Comparison of ENCODE assay signal across 8 mouse cellular contexts in genomic region chr7:132859042-132859958, GRCm38 (mm10). TPM values are rescaled to one million over a fixed set of nuclear protein-coding genes. Genes with fewer than 3 reads are reported as not detected.
DNase-seq lines count a peak whose midpoint lies in the region; ATAC-seq lines count a peak whose summit lies in the region.

Gene Abraxas2 (plus strand): TSS chr7:132859225.

- peak; percentile 93 for ATAC-seq in hindbrain, embryonic 12.5 days (ENCODE audit: low FRiP score)

- DNase-seq in NIH3T3 (ENCODE audit: low read depth), result peak; percentile 89
- peak; percentile 94 to 97 for DNase-seq in cerebellum, postnatal 10 days
- peak; percentile 73 to 88 for DNase-seq in frontal cortex, postnatal 10 days (ENCODE audit: low spot score in 2 of 2)
- DNase-seq in layer of hippocampus, postnatal 14 days (ENCODE audit: low spot score in 2 of 2), result peak; percentile 82 to 92
- DNase-seq in lung, postnatal 14 days, result peak; percentile 91
- peak; percentile 74 for DNase-seq in retina, adult 2 months (ENCODE audit: low read depth, low spot score)
- peak; percentile 90 to 91 for DNase-seq in thymus, postnatal 36 days

- under 1% methylated on average over 53 of the region's 53 CpGs for WGBS in hindbrain, embryonic 12.5 days

- H3K36me3 ChIP-seq in hindbrain, embryonic 12.5 days, result no peaks in the 10 kb centered on the region

- peaks cover 10% of the 10 kb centered on the region for H3K4me1 ChIP-seq in hindbrain, embryonic 12.5 days

- H3K4me3 ChIP-seq in hindbrain, embryonic 12.5 days, result peak within 1 kb of the TSS; percentile 98

- H3K27ac ChIP-seq in hindbrain, embryonic 12.5 days, result peak within 1 kb of the TSS; percentile 76

- no peaks in the 10 kb centered on the region for H3K9me3 ChIP-seq in hindbrain, embryonic 12.5 days (replicated peaks)

- peak within 1 kb of the TSS; percentile 76 for H3K4me2 ChIP-seq in hindbrain, embryonic 12.5 days (replicated peaks)

- peak within 1 kb of the TSS; percentile 91 for H3K9ac ChIP-seq in hindbrain, embryonic 12.5 days

- H3K27me3 ChIP-seq in hindbrain, embryonic 12.5 days, result no peaks in the 10 kb centered on the region

RNA-seq across cellular contexts. Expression of gene Abraxas2, which starts in this region (rescaled TPM):
- 35.8 and 36.2 TPM in 2 replicates for polyA plus RNA-seq in hindbrain, embryonic 12.5 days (2016; fragmentation: Nextera tagmentation; extraction: Ambion mirVana)
- total RNA-seq in layer of hippocampus, postnatal 14 days (2021), result 10 to 100 TPM; 26.4 to 29.6 TPM

Comparison
In these comparisons a context has a peak if more than half of its experiments do, and no peak if none do; other contexts are left out.
1. Peak in every context shown above with its lines: DNase-seq, ATAC-seq, H3K4me3 ChIP-seq and H3K27ac ChIP-seq.